Mouse (Mus musculus): ENCODE measurements around the gene Olfr320. TPM values are rescaled to one million over a fixed set of nuclear protein-coding genes. Genes with fewer than 3 reads are reported as not detected.
"Not testable (repeated sequence)": the region's sequence is repeated elsewhere in the genome, so short reads cannot be mapped to it uniquely, and the experiment has no call there.

The Olfr320 gene
- polyA plus RNA-seq, 1 experiment from 2014 or later: not detected

GRCm38 (mm10) chr11:58727896-58728650, 47.2 kb downstream of the Olfr320 start:
- WGBS: 76% methylated on average over 6 of the region's 6 CpGs
- ATAC-seq (ENCODE audit: low FRiP score, low TSS enrichment); H3K36me3 ChIP-seq (ENCODE audit: control insufficient read depth, insufficient read depth, low read length): not testable (repeated sequence)

DNA sequence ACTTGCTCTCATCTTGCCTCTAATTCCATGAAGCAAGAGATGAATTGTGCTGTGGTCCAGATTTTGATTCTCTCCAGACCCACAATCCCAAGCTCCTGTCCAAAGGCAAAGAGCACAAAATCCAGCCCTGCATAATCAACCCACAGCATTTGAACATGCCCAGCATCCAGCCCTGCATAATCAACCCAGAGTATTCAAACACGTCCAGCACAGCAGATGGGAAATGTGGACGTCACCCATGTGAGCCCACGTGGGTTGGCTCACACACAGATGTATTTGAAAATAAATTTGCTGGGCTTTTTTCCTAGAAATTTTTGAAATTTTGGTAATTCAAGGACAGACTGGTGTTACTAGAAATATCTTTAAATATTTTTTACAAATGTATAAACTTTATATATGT, 52.5 kb downstream of the Olfr320 start:
- 56% methylated on average over 3 of the region's 3 CpGs for WGBS

More at GRCm38 (mm10) chr11:58727896-58728650, 47.2 kb downstream of the Olfr320 start:
- H3K27me3 ChIP-seq (ENCODE audit: control insufficient read depth, insufficient read depth, low read length); H3K9ac ChIP-seq (replicated peaks; ENCODE audit: low read length); H3K27ac ChIP-seq (replicated peaks; ENCODE audit: low read depth, low read length); H3K4me2 ChIP-seq (ENCODE audit: low read length); H3K4me3 ChIP-seq (replicated peaks; ENCODE audit: low read depth, low read length); H3K9me3 ChIP-seq (ENCODE audit: control insufficient read depth, low read length); DNase-seq; H3K4me1 ChIP-seq (ENCODE audit: control insufficient read depth, insufficient read depth, low read length): not testable (repeated sequence)

More for the DNA sequence above, 52.5 kb downstream of the Olfr320 start:
- no peaks in the 10 kb centered on the region for H3K36me3 ChIP-seq (ENCODE audit: control insufficient read depth, insufficient read depth, low read length)
- H3K27me3 ChIP-seq (ENCODE audit: control insufficient read depth, insufficient read depth, low read length): no peaks in the 10 kb centered on the region
- no peak overlapping the region for H3K4me3 ChIP-seq (replicated peaks; ENCODE audit: low read depth, low read length)
- H3K9ac ChIP-seq (replicated peaks; ENCODE audit: low read length): no peak overlapping the region
- no peak overlapping the region for H3K4me2 ChIP-seq (ENCODE audit: low read length)
- no peaks in the 10 kb centered on the region for H3K9me3 ChIP-seq (ENCODE audit: control insufficient read depth, low read length)
- DNase-seq: peak; percentile 31
- H3K27ac ChIP-seq (replicated peaks; ENCODE audit: low read depth, low read length): no peak overlapping the region
- no peaks in the 10 kb centered on the region for H3K4me1 ChIP-seq (ENCODE audit: control insufficient read depth, insufficient read depth, low read length)
- no peak for ATAC-seq (ENCODE audit: low FRiP score, low TSS enrichment)

Other genes with a start within 250 kb of the Olfr320 start
- not detected in 2 replicates for gene Gm12253, start 248.5 kb upstream of the Olfr320 start, polyA plus RNA-seq (2014; fragmentation: Nextera tagmentation; extraction: Ambion mirVana)
- gene Lypd9, start 228.2 kb upstream of the Olfr320 start, polyA plus RNA-seq (2014; fragmentation: Nextera tagmentation; extraction: Ambion mirVana): not detected in 2 replicates
- gene Olfr30, start 218.8 kb upstream of the Olfr320 start, polyA plus RNA-seq (2014; fragmentation: Nextera tagmentation; extraction: Ambion mirVana): not detected in 2 replicates
- not detected in 2 replicates for gene Olfr332, start 188.5 kb upstream of the Olfr320 start, polyA plus RNA-seq (2014; fragmentation: Nextera tagmentation; extraction: Ambion mirVana)
- gene Olfr331, start 178.5 kb upstream of the Olfr320 start, polyA plus RNA-seq (2014; fragmentation: Nextera tagmentation; extraction: Ambion mirVana): not detected in 2 replicates
- gene Olfr330, start 146.3 kb upstream of the Olfr320 start, polyA plus RNA-seq (2014; fragmentation: Nextera tagmentation; extraction: Ambion mirVana): not detected in 2 replicates
- gene Olfr329-ps, start 134.7 kb upstream of the Olfr320 start, polyA plus RNA-seq (2014; fragmentation: Nextera tagmentation; extraction: Ambion mirVana): not detected in 2 replicates
- 0.12 TPM in 1 of 2 replicates, not detected in the other for gene Olfr328, start 125.5 kb upstream of the Olfr320 start, polyA plus RNA-seq (2014; fragmentation: Nextera tagmentation; extraction: Ambion mirVana)
- gene Olfr224, start 110.5 kb upstream of the Olfr320 start, polyA plus RNA-seq (2014; fragmentation: Nextera tagmentation; extraction: Ambion mirVana): not detected in 2 replicates
- not detected in 2 replicates for gene Olfr325, start 103.4 kb upstream of the Olfr320 start, polyA plus RNA-seq (2014; fragmentation: Nextera tagmentation; extraction: Ambion mirVana)
- not detected in 2 replicates for gene Olfr324, start 86.0 kb upstream of the Olfr320 start, polyA plus RNA-seq (2014; fragmentation: Nextera tagmentation; extraction: Ambion mirVana)
- not detected in 2 replicates for gene 2210407C18Rik, start 65.0 kb upstream of the Olfr320 start, polyA plus RNA-seq (2014; fragmentation: Nextera tagmentation; extraction: Ambion mirVana)
- not detected in 2 replicates for gene Olfr323, start 50.6 kb upstream of the Olfr320 start, polyA plus RNA-seq (2014; fragmentation: Nextera tagmentation; extraction: Ambion mirVana)
- 0.09 and 0.16 TPM in 2 replicates for gene Trim58, start 40.6 kb upstream of the Olfr320 start, polyA plus RNA-seq (2014; fragmentation: Nextera tagmentation; extraction: Ambion mirVana)
- not detected in 2 replicates for gene Olfr322, start 22.3 kb upstream of the Olfr320 start, polyA plus RNA-seq (2014; fragmentation: Nextera tagmentation; extraction: Ambion mirVana)
- gene Olfr319, start 18.1 kb downstream of the Olfr320 start, polyA plus RNA-seq (2014; fragmentation: Nextera tagmentation; extraction: Ambion mirVana): not detected in 2 replicates
- gene Olfr318, start 42.9 kb downstream of the Olfr320 start, polyA plus RNA-seq (2014; fragmentation: Nextera tagmentation; extraction: Ambion mirVana): not detected in 2 replicates
- gene Olfr317, start 58.1 kb downstream of the Olfr320 start, polyA plus RNA-seq (2014; fragmentation: Nextera tagmentation; extraction: Ambion mirVana): 0.19 and 0.25 TPM in 2 replicates
- gene Olfr316, start 71.6 kb downstream of the Olfr320 start, polyA plus RNA-seq (2014; fragmentation: Nextera tagmentation; extraction: Ambion mirVana): not detected in 2 replicates
- gene Olfr315, start 92.1 kb downstream of the Olfr320 start, polyA plus RNA-seq (2014; fragmentation: Nextera tagmentation; extraction: Ambion mirVana): not detected in 2 replicates
- gene Olfr314, start 101.9 kb downstream of the Olfr320 start, polyA plus RNA-seq (2014; fragmentation: Nextera tagmentation; extraction: Ambion mirVana): not detected in 2 replicates
- 6.6 and 11.4 TPM in 2 replicates for gene Fam183b, start 120.9 kb downstream of the Olfr320 start, polyA plus RNA-seq (2014; fragmentation: Nextera tagmentation; extraction: Ambion mirVana)
- not detected in 2 replicates for gene Olfr313, start 133.9 kb downstream of the Olfr320 start, polyA plus RNA-seq (2014; fragmentation: Nextera tagmentation; extraction: Ambion mirVana)
- not detected in 2 replicates for gene Olfr312, start 148.1 kb downstream of the Olfr320 start, polyA plus RNA-seq (2014; fragmentation: Nextera tagmentation; extraction: Ambion mirVana)
- gene Olfr311, start 158.2 kb downstream of the Olfr320 start, polyA plus RNA-seq (2014; fragmentation: Nextera tagmentation; extraction: Ambion mirVana): not detected in 2 replicates
- 23.7 and 26.8 TPM in 2 replicates for gene Gm12258, start 166.1 kb downstream of the Olfr320 start, polyA plus RNA-seq (2014; fragmentation: Nextera tagmentation; extraction: Ambion mirVana)
- gene 2810021J22Rik, start 186.1 kb downstream of the Olfr320 start, polyA plus RNA-seq (2014; fragmentation: Nextera tagmentation; extraction: Ambion mirVana): 9.1 and 14.4 TPM in 2 replicates
- gene Zfp39, start 223.1 kb downstream of the Olfr320 start, polyA plus RNA-seq (2014; fragmentation: Nextera tagmentation; extraction: Ambion mirVana): 5.9 and 9.1 TPM in 2 replicates
- gene Btnl10, start 236.8 kb downstream of the Olfr320 start, polyA plus RNA-seq (2014; fragmentation: Nextera tagmentation; extraction: Ambion mirVana): 0.09 TPM in 1 of 2 replicates, not detected in the other

Data from midbrain, embryonic 14.5 days (tissue).